Mouse (Mus musculus): ENCODE results near the gene Hps6.

Hps6 gene

DNA sequence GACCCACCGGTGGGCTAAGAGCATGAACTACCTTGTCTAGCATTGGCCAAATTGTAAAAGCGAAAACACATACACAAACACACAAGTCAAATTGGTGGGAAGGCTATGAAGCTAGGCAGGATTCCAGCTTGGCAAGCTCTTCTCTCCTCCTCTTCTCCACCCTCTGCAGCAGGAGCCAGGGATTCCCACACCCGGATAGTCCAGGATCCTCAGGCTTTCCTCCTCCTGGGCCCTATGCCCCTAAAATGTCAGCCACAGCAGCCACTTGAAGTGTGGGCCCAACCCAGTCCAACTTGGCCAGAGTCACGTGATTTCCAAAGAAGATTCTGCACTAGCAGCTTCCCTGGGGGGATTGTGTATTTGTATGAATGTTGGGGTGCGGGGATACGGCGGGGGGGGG is 40.1 kb downstream of the Hps6 start:
- in situ Hi-C loops (cut with MboI, MseI) = loop anchor here (5.0 to 25.0 kb wide), 2 partner anchors 41 to 1756 kb away; partner anchors contain the start of genes Hps6 and Scd2

DNA sequence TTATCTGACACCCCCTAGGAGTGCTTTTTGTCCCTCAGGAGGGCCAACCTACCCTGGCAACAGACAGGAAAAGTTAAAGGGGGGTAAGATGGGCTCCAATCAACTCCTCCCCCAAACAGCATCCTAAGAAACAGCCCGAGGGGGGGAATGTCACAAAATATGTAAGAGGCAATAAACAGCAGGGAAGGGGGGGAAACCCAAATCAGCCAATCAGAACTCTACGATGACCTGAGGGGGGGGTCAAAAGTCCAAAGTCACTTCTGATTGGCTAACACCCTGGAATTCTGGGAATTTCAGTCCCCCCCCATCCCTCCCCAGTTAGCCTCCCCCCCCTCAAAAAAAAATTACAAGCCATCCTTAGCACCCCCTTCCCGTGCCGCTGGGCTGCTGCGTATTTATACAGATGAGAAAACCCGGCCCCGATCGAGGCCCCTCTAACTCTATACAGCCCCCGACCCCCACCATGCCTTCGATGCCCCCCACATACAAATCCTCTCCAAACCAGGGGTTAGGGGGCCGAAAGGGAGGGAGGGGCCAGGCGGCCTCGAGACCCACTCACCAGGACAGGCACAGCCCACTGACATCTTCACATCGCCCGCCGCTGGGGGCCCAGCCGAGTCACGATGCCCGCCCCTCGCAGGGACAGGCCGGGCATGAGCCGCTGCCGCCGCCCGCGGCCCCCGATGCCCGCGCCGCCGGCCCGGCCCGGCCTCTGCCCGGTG is 41.1 kb downstream of the Hps6 start, which contains the start of gene Pprc1:
Gene Pprc1 (plus strand): TSS at position 616 of the 722 bp plus-strand sequence.
- in situ Hi-C loops (cut with MboI, MseI) = loop anchor here (5.0 to 25.0 kb wide), 2 partner anchors 42 to 1757 kb away; partner anchors contain the start of genes Hps6 and Scd2

DNA sequence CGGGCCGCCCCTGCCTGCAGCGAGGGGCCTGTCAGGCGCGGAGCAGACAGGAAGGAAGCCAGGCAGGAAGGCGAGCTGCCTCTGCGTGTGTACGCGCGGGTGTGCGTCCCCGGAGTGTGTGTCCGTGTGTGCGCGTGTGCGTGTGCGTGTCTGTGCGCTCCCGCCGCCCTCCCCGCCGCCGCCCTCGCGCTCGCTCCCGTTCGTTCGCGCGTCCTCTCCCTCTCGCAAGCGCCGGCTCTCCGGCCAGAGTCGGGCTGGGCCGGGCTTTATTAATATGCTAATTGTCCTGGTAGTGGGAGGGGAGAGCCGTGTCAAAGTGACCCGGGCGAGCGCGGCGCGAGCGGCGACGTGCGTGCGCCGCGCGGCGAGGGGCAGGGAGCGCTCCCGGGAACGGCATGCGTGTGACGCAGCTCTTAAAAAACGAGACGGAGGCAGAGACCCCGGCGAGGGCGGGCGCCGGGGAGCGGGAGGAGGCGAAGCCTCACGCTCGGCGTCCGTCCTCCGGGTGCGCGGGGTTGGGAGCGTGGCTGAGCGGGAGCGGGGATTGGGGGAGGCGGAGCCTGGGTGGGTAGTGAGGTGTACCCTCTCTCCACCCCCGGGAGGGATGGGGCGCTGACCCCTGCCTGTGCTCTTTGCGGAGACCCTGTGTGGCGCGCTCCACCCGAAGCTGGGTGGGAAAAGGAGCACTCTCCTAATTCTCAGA is 41.8 kb downstream of the Hps6 start, which contains the start of gene Ldb1:
Gene Ldb1 (minus strand): TSS at position 222 of the 703 bp plus-strand sequence.
- in situ Hi-C loops (cut with MboI, MseI) = loop anchor here (5.0 to 25.0 kb wide), 2 partner anchors 43 to 1758 kb away; partner anchors contain the start of genes Hps6 and Scd2

DNA sequence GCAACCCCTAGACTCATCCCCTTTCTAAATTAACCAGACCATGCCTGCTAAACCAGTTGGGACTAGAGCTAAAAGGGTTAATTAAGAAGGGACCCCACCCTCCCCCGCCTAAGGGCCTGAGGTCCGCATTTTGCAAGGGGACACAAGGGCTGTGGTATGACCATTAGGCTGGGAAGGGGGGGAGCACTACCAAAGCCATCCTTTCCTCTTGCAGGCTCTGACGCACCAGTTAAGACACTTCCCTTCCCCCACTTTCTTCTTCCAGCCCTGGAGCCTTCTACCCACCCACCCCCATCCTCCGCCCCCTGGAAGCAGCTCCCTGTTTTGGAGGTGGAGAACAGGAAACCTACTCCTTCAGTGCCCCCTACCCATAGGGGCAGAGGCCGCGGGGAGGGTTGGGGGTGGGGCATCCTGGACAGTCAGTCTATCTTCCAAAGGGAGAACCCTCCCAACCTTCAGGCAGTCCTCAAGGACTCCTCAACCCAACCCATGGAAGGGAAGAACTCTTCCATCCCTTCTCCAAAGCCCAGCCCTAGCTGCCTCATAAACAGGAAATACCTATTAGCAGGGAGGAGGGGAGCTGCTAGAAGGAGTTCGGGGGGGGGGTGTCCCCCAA is 42.5 kb downstream of the Hps6 start:
- in situ Hi-C loops (cut with MboI, MseI) = loop anchor here (25.0 kb wide), 1 partner anchor 1759 kb away; the partner anchor contains the start of gene Scd2

DNA sequence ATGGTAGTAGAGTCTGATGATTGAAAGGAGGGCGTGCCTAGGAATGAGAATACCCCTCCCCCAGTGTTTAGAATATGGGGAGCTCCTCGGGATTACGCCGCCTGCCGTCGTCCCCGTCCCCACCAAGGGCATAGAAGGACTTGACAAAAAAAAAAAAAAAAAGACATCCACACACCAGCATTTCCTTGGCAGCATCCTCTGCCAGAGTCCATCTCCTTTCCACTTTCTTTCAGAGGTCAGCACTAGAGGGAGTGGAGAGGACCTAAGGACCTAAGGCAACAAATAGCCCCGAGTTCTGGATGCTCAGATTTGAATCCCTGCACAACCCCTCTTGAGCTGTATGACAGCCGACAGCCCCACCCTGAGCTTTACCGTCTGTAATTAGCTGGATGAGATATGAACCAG is 43.3 kb downstream of the Hps6 start:
- in situ Hi-C loops (cut with MboI, MseI) = loop anchor here (25.0 kb wide), 1 partner anchor 1759 kb away; the partner anchor contains the start of gene Scd2

DNA sequence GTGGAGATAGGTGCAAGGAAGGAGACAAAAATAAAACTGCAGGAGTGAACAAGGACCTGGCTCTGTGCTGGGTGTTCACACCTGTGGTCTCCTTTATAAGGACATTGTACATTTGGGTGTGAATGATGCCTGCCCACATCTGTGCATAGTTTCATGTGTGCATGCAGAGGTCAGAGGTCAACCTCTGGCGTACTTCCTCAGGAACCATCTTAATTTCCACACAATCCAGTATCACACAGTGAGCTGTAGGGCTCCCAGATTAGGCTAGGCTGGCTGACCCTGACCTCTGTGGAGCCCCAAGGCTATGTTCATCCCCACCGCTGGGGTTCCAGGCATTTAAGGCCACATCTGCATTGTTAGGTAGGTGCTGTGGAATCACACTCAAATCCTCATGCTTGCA is 44.1 kb downstream of the Hps6 start:
- in situ Hi-C loops (cut with MboI, MseI) = loop anchor here (25.0 kb wide), 1 partner anchor 1760 kb away; the partner anchor contains the start of gene Scd2

DNA sequence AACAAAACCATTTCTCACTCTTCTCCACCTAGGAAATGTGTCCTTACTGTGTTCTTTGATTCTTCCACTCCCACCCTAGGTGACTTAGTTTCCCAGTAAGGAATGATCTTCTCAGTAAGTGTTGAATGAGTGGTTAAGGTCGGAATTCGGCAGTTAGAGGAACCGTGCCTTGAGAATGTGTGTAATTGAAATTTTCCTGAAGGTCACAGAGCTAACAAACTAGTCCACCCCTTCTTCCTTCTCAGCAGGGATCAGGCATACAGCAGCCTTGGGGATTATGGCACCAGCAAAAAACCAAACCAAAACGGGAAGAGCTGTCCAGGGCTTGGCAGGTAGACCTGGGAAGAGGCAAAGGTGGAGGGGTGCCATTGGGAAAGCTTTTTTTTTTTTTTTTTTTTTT is 45.8 kb downstream of the Hps6 start:
- in situ Hi-C loops (cut with MboI, MseI) = loop anchor here (25.0 kb wide), 1 partner anchor 1762 kb away; the partner anchor contains the start of gene Scd2

DNA sequence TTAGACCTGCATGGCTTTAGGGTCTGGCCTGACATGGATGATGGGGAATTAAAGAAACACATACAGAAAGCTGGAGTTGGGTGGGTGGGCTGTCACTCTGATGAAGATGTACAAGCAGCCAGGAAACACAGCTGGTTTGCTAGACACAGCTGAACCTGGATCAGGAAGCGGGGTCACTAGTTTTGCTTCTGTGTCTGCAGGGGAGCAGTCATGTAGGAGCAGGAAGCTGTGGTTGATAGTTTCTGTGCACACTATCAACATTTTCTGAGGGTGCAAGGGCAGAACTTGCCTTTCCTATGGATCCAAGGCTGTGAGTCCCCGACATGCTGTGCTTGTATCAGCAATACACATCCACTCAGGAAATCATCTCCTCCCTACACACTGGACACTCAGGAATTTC is 47.2 kb downstream of the Hps6 start:
- in situ Hi-C loops (cut with MboI, MseI) = no loop called here

All from T-helper 2 cell (primary cell).